Mouse (Mus musculus): ENCODE measurements around the gene Tcf12.

DNA sequence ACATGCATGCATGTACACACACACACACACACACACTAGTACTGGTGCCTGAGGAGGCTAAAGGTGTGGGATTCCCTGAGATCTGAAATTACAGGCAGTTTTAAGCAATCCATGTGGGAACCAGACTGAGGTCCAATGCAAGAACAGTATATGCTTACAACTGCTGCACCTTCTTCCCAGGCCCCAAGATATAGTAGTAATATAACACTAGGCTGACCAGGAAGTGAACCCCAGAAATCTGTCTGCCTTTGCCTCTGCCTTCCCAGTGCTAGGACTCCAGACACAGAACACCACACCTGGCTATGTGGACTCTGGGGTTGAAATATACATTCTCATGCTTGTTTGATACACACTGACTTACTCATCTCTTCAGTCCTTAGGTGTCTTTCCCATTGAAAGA is 6.8 kb upstream of the Tcf12 start:
- TF ChIP-seq ZMIZ1 (IDR thresholded peaks at IDR 0.05; ENCODE audit: low read depth, low read length) (no peak), CTCF (conservative IDR thresholded peaks at IDR 0.05 in 1 of 2, IDR thresholded peaks at IDR 0.05 in 1 of 2; ENCODE audit: low read depth in 2 of 2, low read length in 2 of 2) (no peak), EP300 (IDR thresholded peaks at IDR 0.05; ENCODE audit: low read length) (no peak)

All from CH12.LX (cell line).